Mouse (Mus musculus) kidney, postnatal 25 days (tissue): ENCODE results near the gene Ptprg.

ENCODE experiments used
- DNase-seq, 2 experiments: peaks; one replicate each; pipeline ENCODE4 v3.0.0; 2021; ENCODE audit warnings: mixed read lengths in 2 of 2

The Ptprg gene

DNA sequence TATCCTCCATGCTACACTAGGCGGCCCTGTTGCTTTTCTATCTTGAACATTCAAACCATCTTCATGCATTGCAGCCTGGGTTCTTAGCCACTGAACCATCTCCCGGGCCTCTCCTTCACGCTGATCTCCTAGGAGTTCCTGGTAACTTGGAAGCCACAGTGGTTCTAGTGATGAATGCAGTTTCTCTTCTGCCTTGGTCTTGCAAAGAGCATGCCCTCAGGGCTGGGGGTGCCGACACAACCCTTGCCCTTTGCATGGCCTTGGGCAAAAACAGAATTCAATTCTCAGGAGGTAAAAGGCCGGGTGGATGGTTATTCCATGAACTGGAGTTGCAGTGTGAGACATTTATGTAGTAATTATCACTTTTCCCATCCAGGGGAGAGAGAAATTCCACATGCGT, 67.0 kb downstream of the Ptprg start:
- DNase-seq, result no peak

DNA sequence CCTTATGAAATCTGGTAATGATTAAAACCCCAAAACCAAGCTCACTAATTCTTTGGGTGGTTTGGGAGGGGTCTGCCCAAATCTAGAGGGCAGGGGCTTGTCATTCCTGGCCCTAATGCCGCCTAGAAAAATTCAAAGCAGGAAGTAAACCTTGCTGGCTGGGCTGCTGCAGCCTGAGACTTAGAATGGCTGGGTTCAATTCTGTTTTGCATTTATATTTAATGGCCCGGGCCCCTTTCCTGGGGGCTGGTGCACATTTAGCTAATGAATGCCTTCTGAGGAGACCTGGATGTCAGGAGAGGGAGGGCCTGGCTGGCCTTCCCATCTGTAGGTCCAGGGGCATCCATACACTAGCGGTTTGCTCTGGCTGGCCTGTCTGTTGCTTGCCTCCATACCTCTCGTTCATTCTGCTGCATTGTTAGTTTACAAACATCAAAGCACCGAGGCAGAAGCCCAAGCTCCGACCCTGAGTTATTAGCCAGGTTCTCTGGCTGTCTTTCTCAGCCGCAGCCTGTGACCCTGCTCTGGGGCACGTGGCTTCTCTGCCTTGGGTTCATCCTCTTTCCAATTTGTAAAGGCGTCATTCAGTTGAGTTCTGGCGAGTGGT, 67.7 kb downstream of the Ptprg start:
- no peak for DNase-seq

DNA sequence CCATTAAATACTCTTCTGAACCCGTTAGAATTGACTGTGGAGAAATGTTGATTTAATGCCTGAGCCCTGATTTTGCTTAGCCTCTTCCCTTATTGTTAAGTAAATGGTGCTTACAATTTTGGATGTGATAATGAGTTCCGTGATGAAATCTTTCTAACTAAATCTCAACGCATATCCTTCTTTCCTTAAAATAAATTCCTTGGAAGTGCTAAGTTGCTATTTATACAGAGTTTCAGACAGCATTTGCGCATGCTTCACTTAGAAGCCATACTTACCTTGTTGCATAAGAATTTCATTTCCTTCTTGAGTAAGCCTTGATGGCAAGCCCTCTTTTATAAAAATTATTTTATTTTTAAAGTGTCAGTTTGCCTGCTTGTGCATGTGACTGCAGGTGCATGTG, 70.2 kb downstream of the Ptprg start:
- no peak for DNase-seq

DNA sequence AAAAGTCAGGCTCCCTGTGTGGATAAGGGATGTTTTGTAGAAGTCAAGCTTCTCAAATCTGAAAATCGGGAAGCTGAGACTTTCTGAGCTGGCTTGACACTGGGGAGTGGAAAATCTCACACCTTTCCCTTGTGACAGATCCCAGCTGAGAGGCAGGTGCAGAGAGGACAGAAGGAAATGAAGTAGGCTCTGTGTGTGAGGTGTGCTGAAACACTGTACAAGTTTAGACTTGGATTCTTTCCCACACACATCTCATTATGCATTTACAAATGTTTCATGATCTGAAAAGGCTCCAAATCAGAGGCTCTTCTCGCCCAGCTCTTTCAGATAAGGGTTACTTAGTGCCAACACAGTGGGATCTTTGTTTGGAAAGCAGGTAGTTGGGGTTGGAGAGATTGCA, 77.4 kb downstream of the Ptprg start:
- no peak for DNase-seq

GRCm38 (mm10) chr14:11631505-11631904, 78.2 kb downstream of the Ptprg start:
- no peak for DNase-seq

GRCm38 (mm10) chr14:11637673-11638072, 84.3 kb downstream of the Ptprg start:
- no peak for DNase-seq

GRCm38 (mm10) chr14:11639366-11639765, 86.0 kb downstream of the Ptprg start:
- DNase-seq, result no peak

DNA sequence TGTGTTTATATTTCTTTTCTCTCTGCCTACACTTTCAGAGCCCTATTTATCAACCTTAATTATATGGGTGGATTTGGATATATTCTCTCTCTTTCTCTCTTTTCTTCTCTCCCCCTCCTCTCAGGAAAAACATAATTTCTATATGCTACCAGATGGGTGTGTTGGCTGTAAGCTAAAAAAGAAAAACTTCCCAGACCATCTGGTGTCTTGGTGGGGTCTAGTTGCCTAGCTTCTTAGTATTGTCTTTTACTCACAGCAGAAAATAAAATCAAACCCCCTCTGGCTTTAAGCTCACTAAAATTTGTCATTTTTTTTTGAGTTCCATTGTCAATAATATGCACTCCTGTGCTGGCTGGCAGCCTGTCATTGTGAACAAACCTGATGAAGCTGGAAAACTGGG, 87.0 kb downstream of the Ptprg start:
- no peak for DNase-seq

DNA sequence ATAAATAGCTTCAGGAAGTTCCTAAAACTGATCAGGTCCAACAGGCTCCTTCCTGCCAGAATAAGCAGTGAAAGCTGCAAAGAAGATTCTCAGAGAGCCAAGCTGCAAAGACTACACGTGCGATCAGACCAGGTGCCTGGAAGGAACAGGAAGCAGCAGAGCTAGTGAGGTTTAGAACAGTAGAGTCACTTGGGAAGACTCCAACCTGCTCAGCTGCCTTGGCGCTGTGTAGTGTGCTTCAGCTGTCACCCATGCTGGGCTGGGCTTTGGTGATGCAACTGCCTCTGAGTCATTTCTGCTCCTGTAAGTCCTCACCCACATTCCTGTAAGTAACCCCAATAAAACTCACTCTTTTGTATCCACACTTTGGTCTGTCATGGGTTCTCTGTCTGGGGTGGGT, 87.7 kb downstream of the Ptprg start:
- DNase-seq, result no peak

- peak; percentile 35 to 56 for DNase-seq
These were observed 89.6 kb downstream of the Ptprg start for GRCm38 (mm10) chr14:11642977-11643376.

DNA sequence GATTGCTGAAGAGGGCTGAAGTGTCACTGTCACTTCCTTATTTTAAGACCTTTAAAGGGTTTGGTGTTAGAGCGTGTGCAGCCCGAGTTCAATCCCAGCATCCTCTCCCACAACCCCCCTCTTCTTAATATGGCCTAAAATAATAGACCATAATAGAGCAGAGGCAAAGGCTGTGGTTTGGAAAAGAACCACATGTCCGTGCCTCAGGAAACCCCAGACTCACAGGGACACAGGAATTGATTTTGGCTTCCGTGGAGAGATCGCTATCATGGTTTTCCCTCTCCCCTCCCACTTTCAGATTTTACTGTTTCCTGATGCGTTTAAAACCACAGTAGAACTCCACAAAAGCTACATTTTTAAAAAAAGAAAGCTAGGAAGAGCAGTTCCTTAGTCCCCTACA, 104.0 kb downstream of the Ptprg start:
- DNase-seq, result no peak

DNA sequence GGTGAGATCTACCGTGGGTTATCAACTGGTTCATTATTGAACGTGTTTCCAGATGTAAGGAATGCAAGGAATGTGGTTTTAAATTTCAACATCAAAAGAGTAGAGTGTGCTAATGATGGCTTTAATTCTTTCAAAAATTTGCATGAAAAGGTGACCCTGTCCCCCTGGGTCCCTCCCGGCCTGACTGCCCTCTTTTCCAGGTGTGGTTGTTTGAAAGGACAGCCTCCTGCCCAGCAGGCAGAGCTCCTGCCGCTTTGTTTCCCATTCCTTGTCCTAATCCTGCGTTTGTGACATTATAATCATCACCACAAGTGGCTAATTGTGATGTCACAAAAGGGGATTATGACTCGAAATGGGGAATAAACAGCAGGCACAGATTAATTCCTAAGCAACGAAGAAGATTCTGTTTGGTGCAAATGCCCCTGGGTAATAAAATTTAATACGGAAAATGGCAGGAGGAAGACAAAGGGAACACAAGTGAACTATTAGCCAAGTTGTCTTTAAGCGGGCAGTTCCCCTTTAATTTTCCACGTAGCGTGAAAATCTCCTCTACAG, 110.4 kb downstream of the Ptprg start:
- no peak for DNase-seq

DNA sequence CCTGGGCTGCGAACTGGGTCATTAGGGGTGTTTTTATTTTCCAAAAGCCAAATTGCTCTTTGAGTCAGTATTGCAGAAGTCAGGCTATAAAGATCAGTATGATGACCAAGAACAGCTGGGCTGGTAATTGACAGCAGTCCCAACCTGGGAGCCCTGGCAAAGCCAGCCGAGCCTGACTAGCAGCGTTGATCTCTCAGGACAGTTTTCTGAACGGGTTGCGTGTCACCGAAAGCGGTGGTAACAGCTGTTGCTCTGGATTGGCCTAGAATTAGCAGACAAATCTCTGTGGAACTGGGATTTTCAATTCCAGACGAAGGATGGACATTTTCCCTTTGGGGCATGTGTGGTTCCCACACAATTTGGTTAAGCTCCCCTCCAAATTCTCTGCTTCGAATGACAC, 111.0 kb downstream of the Ptprg start:
- DNase-seq, result no peak

- no peak for DNase-seq
These were observed 111.7 kb downstream of the Ptprg start for GRCm38 (mm10) chr14:11665046-11665445.

- DNase-seq, result no peak
These were observed 114.4 kb downstream of the Ptprg start for GRCm38 (mm10) chr14:11667762-11668161.

DNA sequence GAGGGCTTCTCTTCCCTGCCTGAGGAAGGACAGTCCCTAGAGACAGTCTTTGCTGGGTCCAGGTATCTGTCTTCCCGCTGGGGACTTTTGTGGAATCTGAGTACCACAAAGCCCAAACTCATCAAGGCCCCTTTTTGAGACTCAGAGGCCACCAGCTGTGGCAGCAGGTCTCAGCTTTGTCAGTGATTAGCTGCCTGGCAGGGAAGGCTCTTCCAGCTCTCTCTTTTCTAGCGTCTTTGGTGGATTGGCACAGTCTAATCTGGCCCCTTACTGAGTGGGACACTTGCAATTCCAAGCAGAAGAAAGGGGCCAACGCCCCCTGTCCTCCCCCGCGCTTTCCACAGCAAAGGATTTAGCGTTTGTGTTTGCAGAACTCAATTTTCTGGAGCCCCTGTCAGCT, 117.5 kb downstream of the Ptprg start:
- no peak for DNase-seq

DNA sequence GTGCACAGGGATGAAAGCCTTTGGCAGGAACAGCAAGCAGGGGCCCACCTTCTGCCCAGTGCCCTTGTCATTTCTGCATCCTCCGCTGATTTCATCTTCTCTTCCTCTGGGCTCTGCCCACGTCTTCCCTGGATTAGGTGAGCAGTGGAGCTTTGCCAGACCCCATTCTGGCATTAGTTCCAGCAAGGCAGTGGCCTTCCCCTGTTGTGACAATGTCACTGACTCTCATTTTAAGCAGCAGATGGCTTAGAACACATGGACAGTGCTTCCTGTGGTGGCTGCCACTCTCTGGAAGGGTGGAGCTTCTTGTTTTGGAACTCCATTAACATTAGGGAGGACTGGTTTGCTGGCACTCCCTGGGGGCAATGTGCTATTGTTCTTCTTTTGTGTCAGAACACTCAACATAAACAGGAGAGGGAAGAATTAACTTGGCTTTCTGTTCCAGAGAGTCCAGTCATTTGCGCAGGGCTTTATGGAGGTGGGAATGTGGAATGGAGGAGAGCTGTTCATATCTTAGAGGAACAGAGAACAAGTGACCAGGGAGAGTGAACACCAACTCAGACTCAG, 119.7 kb downstream of the Ptprg start:
- DNase-seq, result no peak

- DNase-seq, result no peak
These were observed 124.9 kb downstream of the Ptprg start for GRCm38 (mm10) chr14:11678201-11678600.

- DNase-seq, result no peak
These were observed 126.4 kb downstream of the Ptprg start for GRCm38 (mm10) chr14:11679741-11680140.

GRCm38 (mm10) chr14:11680621-11681020, 127.3 kb downstream of the Ptprg start:
- DNase-seq, result no peak

DNA sequence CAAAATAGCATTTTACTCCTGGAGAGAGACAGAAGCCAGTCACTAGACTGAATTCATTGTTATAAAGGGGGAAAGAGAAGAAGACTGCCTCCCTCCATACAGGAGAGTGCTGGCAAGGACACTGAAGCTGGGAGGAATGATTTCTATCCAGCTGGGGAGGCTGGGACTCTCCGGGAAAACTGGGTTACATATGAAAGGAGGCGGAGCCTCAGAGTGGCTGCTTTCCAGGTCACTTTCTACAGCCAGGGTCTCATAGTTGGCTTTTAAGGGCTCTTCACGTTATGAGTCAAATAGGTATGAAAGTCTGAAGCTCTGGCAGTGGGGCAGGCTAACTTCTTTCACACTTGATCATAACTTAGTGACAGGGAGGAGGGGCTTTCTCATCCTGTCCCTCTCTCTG, 129.1 kb downstream of the Ptprg start:
- no peak for DNase-seq

DNA sequence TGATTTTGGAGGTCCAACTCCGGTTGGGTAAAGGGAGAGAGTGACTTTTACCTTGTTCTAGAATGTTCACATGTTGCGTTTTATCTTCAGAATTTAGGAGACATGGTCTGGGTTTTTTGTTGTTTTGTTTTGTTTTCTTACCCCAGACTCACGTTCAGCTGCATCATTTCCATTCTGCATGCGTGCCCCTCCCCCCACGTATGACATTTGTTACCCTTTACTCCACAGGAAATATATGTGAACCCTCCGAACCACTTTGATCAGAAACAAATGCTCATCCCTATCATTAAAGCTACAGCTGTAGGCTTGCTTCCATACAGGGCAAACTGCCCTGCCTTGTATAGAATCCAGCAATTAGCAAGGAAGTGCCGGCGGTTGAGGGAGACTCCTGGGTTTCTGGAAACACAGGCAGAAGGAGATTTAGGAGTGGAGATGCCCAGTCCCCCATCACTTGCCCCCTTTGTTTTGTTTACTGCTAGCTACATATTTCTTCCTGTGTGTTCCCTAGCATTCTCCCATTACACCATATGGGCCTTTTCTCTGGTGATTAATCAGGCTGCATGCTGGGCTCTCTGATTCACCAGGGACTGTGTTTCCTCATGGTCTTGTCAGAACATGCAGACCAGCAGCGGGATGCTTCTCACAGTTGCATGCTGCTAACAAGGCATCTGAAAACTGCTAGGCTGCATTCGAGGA, 130.2 kb downstream of the Ptprg start:
- no peak for DNase-seq

DNA sequence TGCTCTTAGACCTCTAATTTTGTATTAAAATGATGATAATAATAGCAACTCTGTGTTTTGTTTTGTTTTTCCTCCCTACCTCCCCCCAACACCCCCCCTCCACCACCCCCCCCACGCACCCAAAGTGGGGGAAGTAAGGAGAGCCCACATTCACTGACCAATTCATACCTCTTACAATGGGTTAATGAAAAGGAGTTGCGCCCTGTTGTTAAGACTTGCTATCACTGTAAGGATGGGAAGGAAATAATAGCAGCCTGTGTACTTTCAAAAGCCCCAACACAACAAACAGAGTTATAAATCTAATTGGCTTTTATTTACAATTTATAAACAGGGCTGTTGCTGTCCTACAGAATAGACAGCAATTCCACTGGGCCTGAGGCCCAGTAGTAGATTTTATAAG, 130.8 kb downstream of the Ptprg start:
- no peak for DNase-seq

DNA sequence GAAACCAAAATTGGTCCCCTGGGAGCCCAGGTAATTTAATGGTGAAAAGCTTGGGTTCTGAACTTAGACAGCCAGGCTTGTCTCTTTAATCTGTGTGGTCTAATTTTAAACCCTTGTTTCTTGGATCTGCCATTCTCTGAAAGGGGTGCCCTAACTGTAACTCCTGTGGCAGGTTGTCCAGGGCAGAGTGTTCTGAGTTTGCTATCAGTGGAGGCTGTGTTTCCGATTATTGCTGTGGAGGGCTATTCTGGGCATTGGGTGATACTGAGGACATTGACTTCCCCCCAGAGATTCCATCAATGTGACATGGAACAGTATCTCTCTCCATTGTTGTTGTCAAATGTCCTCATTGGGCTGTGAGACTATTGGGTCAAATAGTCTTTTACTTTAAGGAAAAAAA, 134.2 kb downstream of the Ptprg start:
- DNase-seq, result no peak
